Mouse (Mus musculus): ENCODE measurements around the gene AI413582. TPM values are rescaled to one million over a fixed set of nuclear protein-coding genes. Genes with fewer than 3 reads are reported as not detected.
A peak's percentile ranks its signal among the peaks of the same experiment; 100 is the strongest.

The AI413582 gene
- total and polyA plus RNA-seq, 3 experiments = 14.6 to 43.6 (median 30.2) TPM

DNA sequence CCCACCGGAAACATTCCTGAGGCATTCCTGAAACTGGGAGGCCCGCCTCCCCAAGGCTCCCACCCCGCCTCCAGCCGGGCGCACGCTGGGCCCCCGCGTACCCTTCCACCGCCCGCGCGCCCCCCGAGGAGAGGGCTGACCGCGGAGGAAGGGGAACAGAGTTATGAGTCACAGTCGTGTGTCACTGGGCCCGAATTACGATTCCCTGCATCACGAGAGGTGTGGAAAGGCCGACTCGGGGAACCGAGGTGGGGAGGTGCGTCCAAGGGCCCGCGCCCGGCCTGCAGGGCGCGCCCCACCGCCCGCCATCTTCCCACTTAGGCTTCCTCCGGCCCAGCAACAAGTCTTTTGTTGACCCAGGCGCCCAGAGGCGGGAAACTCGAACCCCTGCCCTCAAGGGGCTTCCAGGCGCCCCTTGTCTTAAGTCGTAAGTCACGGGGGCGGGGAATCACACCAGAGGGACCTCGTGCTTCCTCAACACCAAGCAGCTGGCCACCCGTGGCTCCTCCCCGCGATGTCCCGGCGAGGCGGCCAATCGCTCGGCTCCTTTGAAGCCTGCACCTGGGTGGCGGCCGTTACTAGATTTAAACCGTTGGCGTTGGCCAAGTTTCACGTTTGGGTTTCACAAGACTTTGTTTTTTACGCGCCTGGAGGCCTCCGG is 9.9 kb downstream of the AI413582 start:
- dilution Hi-C loops (cut with MboI; ENCODE audit: extremely low pct_ligation_motif_present, extremely low pct_unique_long_range_greater_than_20kb, low sequenced_read_pairs) = no loop called here
- H3K9ac ChIP-seq (ENCODE audit: insufficient read depth, low read depth) = peak overlapping the region; percentile 48; the same call in 1 of the 2 replicates
- peak overlapping the region; percentile 76; the same call in 1 of the 2 replicates for H3K4me2 ChIP-seq (ENCODE audit: insufficient read depth, low read depth, poor library complexity, severe bottlenecking)
- peaks cover 10 to 34% of the 10 kb centered on the region in 2 experiments for H3K4me1 ChIP-seq (ENCODE audit: control insufficient read depth in 1 of 2, insufficient read depth in 2 of 2)
- H3K36me3 ChIP-seq (replicated peaks in 1 of 2; ENCODE audit: control insufficient read depth in 1 of 2, insufficient read depth in 1 of 2, low read length in 1 of 2) = peaks cover 0 to 6% of the 10 kb centered on the region in 2 experiments
- H3K27me3 ChIP-seq (replicated peaks) = peaks cover 18% of the 10 kb centered on the region
- TF ChIP-seq MEF2A (IDR thresholded peaks at IDR 0.05; ENCODE audit: borderline replicate concordance, low read depth, low read length) (peak; percentile 56), KAT2A (IDR thresholded peaks at IDR 0.05; ENCODE audit: insufficient replicate concordance, low read length) (no peak), USF2 (conservative IDR thresholded peaks at IDR 0.05; ENCODE audit: low read depth, low read length) (no peak), TBP (conservative IDR thresholded peaks at IDR 0.05; ENCODE audit: low read depth, low read length) (no peak), POLR2AphosphoS2 (IDR thresholded peaks at IDR 0.05; ENCODE audit: low read depth, low read length) (no peak), RAD21 (IDR thresholded peaks at IDR 0.05; ENCODE audit: low read depth, low read length) (no peak), NELFE (IDR thresholded peaks at IDR 0.05; ENCODE audit: low read depth, low read length) (no peak), ZNF384 (IDR thresholded peaks at IDR 0.05; ENCODE audit: low read depth, low read length) (no peak), MYC (IDR thresholded peaks at IDR 0.05; ENCODE audit: low read depth, low read length) (0 out of 2 replicates have a peak, but pooled peaks have one; percentile 58), ZKSCAN1 (IDR thresholded peaks at IDR 0.05; ENCODE audit: borderline replicate concordance, low read depth, low read length) (no peak), CTCF (conservative IDR thresholded peaks at IDR 0.05 in 1 of 2, IDR thresholded peaks at IDR 0.05 in 1 of 2; ENCODE audit: low read depth in 2 of 2, low read length in 2 of 2) (no peak), BHLHE40 (IDR thresholded peaks at IDR 0.05; ENCODE audit: low read depth, low read length) (no peak; the same call in 1 of the 2 replicates), CHD2 (IDR thresholded peaks at IDR 0.05; ENCODE audit: low read length) (no peak), EP300 (IDR thresholded peaks at IDR 0.05; ENCODE audit: low read length) (peak; percentile 38; the same call in 1 of the 2 replicates), TCF12 (IDR thresholded peaks at IDR 0.05; ENCODE audit: low read depth, low read length) (peak; percentile 42), GABPA (IDR thresholded peaks at IDR 0.05; ENCODE audit: insufficient replicate concordance, low read depth, low read length) (no peak), E2F4 (IDR thresholded peaks at IDR 0.05; ENCODE audit: insufficient replicate concordance, low read depth, low read length) (no peak), MAZ (IDR thresholded peaks at IDR 0.05; ENCODE audit: low read depth, low read length) (no peak), ZMIZ1 (IDR thresholded peaks at IDR 0.05; ENCODE audit: low read depth, low read length) (no peak), MAX (IDR thresholded peaks at IDR 0.05; ENCODE audit: low read length) (peak; percentile 84), MAFK (IDR thresholded peaks at IDR 0.05; ENCODE audit: insufficient replicate concordance, low read length) (no peak), SMC3 (IDR thresholded peaks at IDR 0.05; ENCODE audit: low read depth, low read length) (no peak), JUN (IDR thresholded peaks at IDR 0.05; ENCODE audit: insufficient read depth, low read depth, low read length) (no peak), IRF4 (IDR thresholded peaks at IDR 0.05; ENCODE audit: low read depth, low read length) (no peak; the same call in 1 of the 2 replicates), USF1 (IDR thresholded peaks at IDR 0.05; ENCODE audit: low read depth, low read length) (no peak), MXI1 (IDR thresholded peaks at IDR 0.05; ENCODE audit: low read depth, low read length) (peak; percentile 73; the same call in 1 of the 2 replicates), RCOR1 (conservative IDR thresholded peaks at IDR 0.05; ENCODE audit: low read depth, low read length) (0 out of 2 replicates have a peak, but pooled peaks have one; percentile 20), SIN3A (IDR thresholded peaks at IDR 0.05; ENCODE audit: low read length) (no peak), PAX5 (IDR thresholded peaks at IDR 0.05; ENCODE audit: low read length) (no peak), ELF1 (IDR thresholded peaks at IDR 0.05; ENCODE audit: low read depth, low read length) (no peak), HCFC1 (IDR thresholded peaks at IDR 0.05; ENCODE audit: low read depth, low read length) (no peak; the same call in 1 of the 2 replicates), ZC3H11A (IDR thresholded peaks at IDR 0.05; ENCODE audit: low read depth, low read length) (no peak), JUND (conservative IDR thresholded peaks at IDR 0.05; ENCODE audit: low read depth, low read length) (no peak), NRF1 (IDR thresholded peaks at IDR 0.05; ENCODE audit: low read depth, low read length) (no peak), ETS1 (conservative IDR thresholded peaks at IDR 0.05; ENCODE audit: low read depth, low read length) (peak; percentile 34; the same call in 1 of the 2 replicates), CHD1 (IDR thresholded peaks at IDR 0.05; ENCODE audit: low read depth, low read length) (no peak), POLR2A (IDR thresholded peaks at IDR 0.05; ENCODE audit: low read depth, low read length) (no peak), UBTF (IDR thresholded peaks at IDR 0.05; ENCODE audit: low read depth, low read length) (no peak)
- peaks cover 8% of the 10 kb centered on the region for H3K9me3 ChIP-seq (replicated peaks; ENCODE audit: low read length)
- DNase-seq (ENCODE audit: extremely low read depth) = peak; percentile 80
- peak overlapping the region; percentile 94 for H3K27ac ChIP-seq (ENCODE audit: insufficient read depth, low read depth)
- peaks cover 37% of the 10 kb centered on the region for H3K79me2 ChIP-seq (replicated peaks; ENCODE audit: control insufficient read depth, extremely low read depth, insufficient read depth, poor library complexity, severe bottlenecking)
- in situ Hi-C loops (cut with MboI; ENCODE audit: low pct_ligation_motif_present, low pct_unique_long_range_greater_than_20kb, low sequenced_read_pairs) = no loop called here
- H3K4me3 ChIP-seq (replicated peaks in 1 of 3; ENCODE audit: low read depth in 2 of 3, low read length in 2 of 3, poor library complexity in 1 of 3) = peak overlapping the region in 1 of 3 experiments; percentile 78
